Mouse (Mus musculus) limb, embryonic 12.5 days (tissue): ENCODE measurements around the gene Aldh3b3. TPM values are rescaled to one million over a fixed set of nuclear protein-coding genes. Genes with fewer than 3 reads are reported as not detected.

ENCODE experiments used
- ATAC-seq: fragments of 200-750 bp; cut with Nextera tagmentation; 2 replicates; pipeline ENCODE4 v1.8.0; 2017; ENCODE audit warnings: low read depth, moderate TSS enrichment; ENCODE audit not compliant: insufficient number of reproducible peaks, insufficient read depth, low FRiP score, low TSS enrichment
- H3K27ac ChIP-seq: fragments of 300-500 bp; sonication (generic); 2 replicates; pipeline ENCODE4 v1.5.1; 2016; ENCODE audit warnings: mild to moderate bottlenecking, moderate library complexity
- H3K27me3 ChIP-seq: fragments of 300-500 bp; sonication (generic); 2 replicates; pipeline ENCODE4 v1.6.1; 2016; ENCODE audit warnings: mild to moderate bottlenecking, moderate library complexity
- H3K36me3 ChIP-seq: fragments of 300-500 bp; sonication (generic); 2 replicates; pipeline ENCODE4 v1.6.1; 2016; ENCODE audit warnings: mild to moderate bottlenecking, moderate library complexity
- H3K4me1 ChIP-seq: fragments of 300-500 bp; sonication (generic); replicated peaks from 2 replicates; pipeline ENCODE4 v1.6.1; 2016
- H3K4me2 ChIP-seq: fragments of 300-500 bp; sonication (generic); 2 replicates; pipeline ENCODE4 v1.6.1; 2016; ENCODE audit warnings: mild to moderate bottlenecking, moderate library complexity
- H3K4me3 ChIP-seq: fragments of 300-500 bp; sonication (generic); replicated peaks from 2 replicates; pipeline ENCODE4 v1.5.1; 2016; ENCODE audit warnings: mild to moderate bottlenecking
- H3K9ac ChIP-seq: fragments of 300-500 bp; sonication (generic); replicated peaks from 2 replicates; pipeline ENCODE4 v1.6.1; 2016; ENCODE audit warnings: mild to moderate bottlenecking, moderate library complexity
- H3K9me3 ChIP-seq: fragments of 300-500 bp; sonication (generic); 2 replicates; pipeline ENCODE4 v1.6.1; 2016; ENCODE audit warnings: mild to moderate bottlenecking, moderate library complexity
- WGBS: fragments of 180-500 bp; shearing (Covaris S2); methylation state at CpG from one replicate; pipeline ENCODE4 v1.1.7; 2016; 5-methylcytosine and 5-hydroxymethylcytosine counted together
- polyA plus RNA-seq: library from polyadenylated mRNA; unstranded; fragments of >200 nt; fragmentation: Nextera tagmentation; extraction: Ambion mirVana; gene quantifications from 2 replicates; pipeline ENCODE4 v1.2.1, GENCODE M21; 2016

The Aldh3b3 gene
- polyA plus RNA-seq, 1 experiment from 2014 or later, result not detected

DNA sequence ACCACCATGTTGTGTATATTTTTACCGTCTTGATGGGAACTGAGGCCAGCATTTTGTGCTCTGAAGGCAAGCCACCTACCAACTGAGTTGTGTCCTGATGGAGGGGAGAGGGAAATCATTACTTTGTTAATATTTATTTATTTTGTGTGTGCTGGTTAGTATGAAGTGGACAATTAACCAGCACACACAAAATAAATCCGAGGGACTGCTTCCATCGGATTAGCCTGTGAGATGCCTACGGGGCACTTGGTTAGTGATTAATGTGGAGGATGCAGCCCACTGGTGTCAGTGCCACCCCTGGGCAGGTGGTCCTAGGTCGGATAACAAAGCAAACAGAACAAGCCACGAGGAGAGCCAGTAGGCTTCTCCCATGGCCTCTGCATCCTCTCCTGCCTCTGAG, 36.5 kb downstream of the Aldh3b3 start:
- Histone ChIP-seq H3K4me1 (peaks cover 9% of the 10 kb centered on the region), H3K9ac (no peak overlapping the region), H3K4me3 (no peak overlapping the region), H3K4me2 (no peak overlapping the region), H3K9me3 (no peaks in the 10 kb centered on the region), H3K27ac (no peak overlapping the region), H3K27me3 (0 out of 2 replicates have a peak, but pooled peaks cover 8% of the 10 kb centered on the region), H3K36me3 (no peaks in the 10 kb centered on the region)
- no peak for ATAC-seq
- WGBS, result 65% methylated on average over 6 of the region's 6 CpGs

DNA sequence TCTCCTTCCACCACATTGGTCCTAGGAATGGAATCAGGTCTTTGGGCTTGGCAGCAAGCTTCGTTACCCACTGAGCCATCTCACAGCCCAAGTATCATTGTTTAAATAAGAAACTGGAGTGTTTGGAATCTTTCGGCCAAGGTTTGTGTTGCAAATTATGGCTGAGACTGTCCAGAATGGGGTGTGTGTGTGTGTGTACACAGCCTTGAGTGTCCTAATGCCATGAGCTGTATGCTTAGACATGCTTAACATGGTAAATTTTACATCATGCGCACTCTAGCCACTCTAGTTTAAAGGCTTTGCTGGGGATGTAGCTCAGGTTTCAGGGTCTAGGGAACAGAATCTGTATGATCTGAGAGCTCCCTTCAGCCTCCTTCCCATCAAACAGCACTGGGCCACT, 37.1 kb downstream of the Aldh3b3 start:
- no peak for ATAC-seq
- Histone ChIP-seq H3K4me1 (peaks cover 9% of the 10 kb centered on the region), H3K9ac (no peak overlapping the region), H3K4me3 (no peak overlapping the region), H3K4me2 (no peak overlapping the region), H3K27me3 (0 out of 2 replicates have a peak, but pooled peaks cover 8% of the 10 kb centered on the region), H3K36me3 (no peaks in the 10 kb centered on the region), H3K27ac (no peak overlapping the region), H3K9me3 (no peaks in the 10 kb centered on the region)
- 88% methylated on average over 3 of the region's 3 CpGs for WGBS

DNA sequence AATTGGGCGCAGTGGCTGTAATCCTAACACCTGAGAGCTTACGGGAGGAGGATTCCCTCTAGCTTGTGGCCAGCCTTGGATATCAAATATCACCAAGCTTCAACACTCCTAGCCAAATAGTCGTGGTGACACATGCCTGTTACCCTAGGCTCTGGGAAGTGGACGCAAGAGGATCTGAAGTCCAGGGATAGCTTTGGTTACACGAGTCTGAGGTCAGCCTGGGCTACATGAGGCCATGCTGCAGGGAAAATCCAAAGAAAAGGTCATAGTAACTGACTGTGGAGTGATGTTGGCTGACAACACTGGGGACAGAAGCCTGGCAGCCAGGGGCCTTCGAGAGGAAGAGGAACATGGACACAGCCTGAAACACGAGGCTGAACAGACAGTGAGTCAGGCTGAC, 37.7 kb downstream of the Aldh3b3 start:
- Histone ChIP-seq H3K27me3 (0 out of 2 replicates have a peak, but pooled peaks cover 3% of the 10 kb centered on the region), H3K4me3 (no peak overlapping the region), H3K4me2 (no peak overlapping the region), H3K9ac (no peak overlapping the region), H3K36me3 (no peaks in the 10 kb centered on the region), H3K4me1 (peaks cover 13% of the 10 kb centered on the region), H3K9me3 (no peaks in the 10 kb centered on the region), H3K27ac (no peak overlapping the region)
- ATAC-seq, result no peak
- 68% methylated on average over 7 of the region's 7 CpGs for WGBS

DNA sequence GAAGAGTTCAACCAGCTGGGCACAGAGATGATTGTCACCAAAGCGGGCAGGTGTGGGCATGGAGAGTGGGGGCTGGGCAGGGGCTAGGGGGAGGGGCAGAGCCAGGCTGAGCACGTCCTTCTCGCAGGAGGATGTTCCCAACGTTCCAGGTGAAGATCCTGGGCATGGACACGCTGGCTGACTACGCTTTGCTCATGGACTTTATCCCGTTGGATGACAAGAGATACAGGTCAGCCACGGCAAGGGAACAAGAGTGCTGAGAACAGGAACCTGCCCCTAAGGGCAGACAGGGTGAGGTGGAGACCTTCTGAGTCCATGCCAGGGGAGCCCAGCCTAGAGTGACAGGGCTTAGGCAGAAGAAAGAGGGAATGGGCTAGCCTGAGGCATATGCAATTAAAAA, 38.3 kb downstream of the Aldh3b3 start:
- no peaks in the 10 kb centered on the region for H3K36me3 ChIP-seq
- no peak overlapping the region for H3K27ac ChIP-seq
- no peak overlapping the region for H3K4me2 ChIP-seq
- WGBS, result 81% methylated on average over 8 of the region's 8 CpGs
- ATAC-seq, result no peak
- H3K27me3 ChIP-seq, result 0 out of 2 replicates have a peak, but pooled peaks cover 3% of the 10 kb centered on the region
- H3K4me1 ChIP-seq, result peaks cover 18% of the 10 kb centered on the region
- H3K4me3 ChIP-seq, result no peak overlapping the region
- no peaks in the 10 kb centered on the region for H3K9me3 ChIP-seq
- H3K9ac ChIP-seq, result no peak overlapping the region

DNA sequence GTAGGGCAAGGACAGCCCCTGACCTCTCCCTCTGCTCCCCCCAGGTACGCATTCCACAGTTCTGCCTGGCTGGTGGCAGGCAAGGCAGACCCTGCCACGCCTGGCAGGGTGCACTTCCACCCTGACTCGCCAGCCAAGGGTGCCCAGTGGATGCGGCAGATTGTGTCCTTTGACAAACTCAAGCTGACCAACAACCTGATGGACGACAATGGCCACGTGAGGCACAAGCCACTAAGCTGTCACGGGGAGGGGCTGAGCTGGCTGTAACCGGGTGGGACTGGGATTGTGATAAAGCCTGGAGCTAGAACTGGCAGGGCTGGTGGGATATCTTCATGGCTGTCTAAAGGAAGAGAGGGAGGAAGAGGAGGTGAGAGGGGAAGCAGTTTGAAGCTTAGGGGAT, 38.8 kb downstream of the Aldh3b3 start:
- Histone ChIP-seq H3K9me3 (no peaks in the 10 kb centered on the region), H3K4me3 (no peak overlapping the region), H3K4me1 (peaks cover 18% of the 10 kb centered on the region), H3K4me2 (no peak overlapping the region), H3K9ac (no peak overlapping the region), H3K27ac (no peak overlapping the region), H3K27me3 (0 out of 2 replicates have a peak, but pooled peaks cover 3% of the 10 kb centered on the region), H3K36me3 (no peaks in the 10 kb centered on the region)
- no peak for ATAC-seq
- WGBS, result 62% methylated on average over 8 of the region's 8 CpGs

DNA sequence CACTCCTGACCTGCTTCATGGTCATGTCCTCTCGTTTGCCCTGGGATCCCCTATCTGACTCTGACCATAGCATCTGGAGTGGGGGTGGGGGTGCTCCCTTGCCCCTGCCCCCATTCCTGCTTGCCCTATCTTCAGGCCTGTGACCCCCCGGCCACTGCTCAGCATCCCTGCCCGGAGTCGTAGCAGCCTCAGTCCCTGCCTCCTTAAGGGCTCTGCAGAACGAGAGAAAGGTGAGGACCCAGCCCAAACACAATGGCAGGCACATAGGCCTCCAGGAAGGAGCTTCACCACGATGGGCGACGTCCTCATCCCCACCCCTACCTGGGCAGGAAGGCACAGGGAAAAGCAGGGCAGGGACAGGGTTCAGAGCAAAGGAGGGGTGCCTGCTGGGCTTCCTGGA, 39.9 kb downstream of the Aldh3b3 start:
- no peaks in the 10 kb centered on the region for H3K36me3 ChIP-seq
- H3K9me3 ChIP-seq, result no peaks in the 10 kb centered on the region
- 74% methylated on average over 8 of the region's 8 CpGs for WGBS
- no peak for ATAC-seq
- H3K27ac ChIP-seq, result no peak overlapping the region
- 0 out of 2 replicates have a peak, but pooled peaks cover 3% of the 10 kb centered on the region for H3K27me3 ChIP-seq
- no peak overlapping the region for H3K4me2 ChIP-seq
- H3K9ac ChIP-seq, result 0 out of 2 replicates have a peak overlapping the region, but pooled peaks have one; percentile 23
- peaks cover 18% of the 10 kb centered on the region for H3K4me1 ChIP-seq
- H3K4me3 ChIP-seq, result no peak overlapping the region

DNA sequence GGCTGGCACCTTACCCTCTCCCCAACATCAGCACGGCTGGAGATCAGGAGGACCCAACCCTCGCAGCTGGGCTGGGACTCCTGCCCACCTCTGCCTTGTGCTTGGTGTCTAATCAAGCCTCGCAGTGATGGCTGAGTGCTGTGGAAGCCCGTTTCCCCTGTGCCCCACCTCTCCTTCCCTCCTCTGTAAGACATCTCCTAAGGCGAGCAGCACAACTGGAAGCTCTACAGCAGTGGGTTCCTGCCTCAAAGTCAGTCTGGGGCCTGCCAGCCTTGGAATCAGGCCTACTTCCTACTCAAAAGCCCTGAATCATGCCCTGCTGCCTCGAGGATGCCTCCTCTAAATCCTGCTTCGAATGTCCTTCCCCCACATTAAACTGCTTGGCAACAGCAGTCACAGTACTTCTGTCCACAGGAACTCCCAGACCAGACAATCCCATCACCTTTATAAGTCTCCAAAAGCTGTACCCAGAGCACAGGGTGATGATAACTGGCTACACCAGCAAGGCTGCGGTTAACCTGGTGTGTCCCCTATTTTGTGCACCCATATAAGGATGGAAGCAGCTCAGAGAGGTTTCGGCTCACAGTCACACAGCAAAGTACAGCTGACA, 40.8 kb downstream of the Aldh3b3 start:
- Histone ChIP-seq H3K4me3 (peak overlapping the region; percentile 82), H3K4me1 (peaks cover 18% of the 10 kb centered on the region), H3K36me3 (0 out of 2 replicates have a peak, but pooled peaks cover 4% of the 10 kb centered on the region), H3K9me3 (no peaks in the 10 kb centered on the region), H3K27me3 (no peaks in the 10 kb centered on the region), H3K9ac (peak overlapping the region; percentile 47; the same call in 1 of the 2 replicates), H3K4me2 (peak overlapping the region; percentile 84), H3K27ac (no peak overlapping the region)
- no peak for ATAC-seq
- 76% methylated on average over 9 of the region's 9 CpGs for WGBS

DNA sequence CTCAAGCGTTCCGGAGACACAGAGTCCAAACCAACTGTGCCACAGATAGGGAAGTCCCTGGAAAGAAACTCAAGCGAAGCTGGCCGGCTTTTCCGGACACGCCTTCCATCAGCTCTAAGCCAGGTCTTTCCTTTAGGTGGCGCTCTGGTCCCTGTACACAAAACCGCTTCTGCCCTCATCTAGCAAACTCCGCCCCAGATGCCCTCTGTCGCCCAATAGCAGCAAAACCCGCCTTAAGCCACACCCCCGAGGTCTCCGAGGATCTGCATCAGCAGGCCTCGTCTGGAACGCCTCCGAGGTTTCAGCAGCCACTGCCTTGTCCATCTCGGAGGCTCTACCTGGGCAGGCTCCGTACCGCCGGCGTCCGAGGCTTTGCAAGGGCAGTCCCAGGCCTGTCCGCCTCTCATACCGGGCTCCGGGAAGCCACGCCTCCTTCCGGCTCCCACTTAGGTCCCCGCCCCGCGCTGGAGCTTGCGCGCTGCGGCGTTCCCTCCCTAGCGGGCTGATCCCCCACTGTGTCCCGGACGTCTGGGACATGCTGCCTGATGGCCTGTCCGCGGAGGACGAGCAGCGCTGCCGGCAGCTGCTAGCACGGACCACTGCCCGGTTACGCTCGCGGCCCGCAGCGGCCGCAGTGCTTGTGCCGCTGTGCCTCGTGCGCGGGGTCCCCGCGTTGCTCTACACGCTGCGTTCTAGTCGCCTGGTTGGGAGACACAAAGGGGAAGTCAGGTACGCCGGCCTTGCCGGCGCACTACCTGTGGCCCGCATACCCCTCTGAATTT, 41.9 kb downstream of the Aldh3b3 start, which contains the start of the genes Nudt8 and Gm49405:
Gene Nudt8, plus strand, starts transcription at position 462 of the 782 bp plus-strand sequence.
Gene Gm49405, plus strand, starts transcription at position 508 of the 782 bp plus-strand sequence.
- Histone ChIP-seq H3K27me3 (no peaks in the 10 kb centered on the region), H3K27ac (peak within 1 kb of the TSS; percentile 98), H3K4me2 (peak within 1 kb of the TSS; percentile 84), H3K36me3 (peaks cover 13% of the 10 kb centered on the region), H3K9ac (peak within 1 kb of the TSS; percentile 89), H3K4me1 (peaks cover 18% of the 10 kb centered on the region), H3K9me3 (no peaks in the 10 kb centered on the region), H3K4me3 (peak within 1 kb of the TSS; percentile 82)
- peak; percentile 87 for ATAC-seq
- WGBS, result under 1% methylated on average over 64 of the region's 64 CpGs

DNA sequence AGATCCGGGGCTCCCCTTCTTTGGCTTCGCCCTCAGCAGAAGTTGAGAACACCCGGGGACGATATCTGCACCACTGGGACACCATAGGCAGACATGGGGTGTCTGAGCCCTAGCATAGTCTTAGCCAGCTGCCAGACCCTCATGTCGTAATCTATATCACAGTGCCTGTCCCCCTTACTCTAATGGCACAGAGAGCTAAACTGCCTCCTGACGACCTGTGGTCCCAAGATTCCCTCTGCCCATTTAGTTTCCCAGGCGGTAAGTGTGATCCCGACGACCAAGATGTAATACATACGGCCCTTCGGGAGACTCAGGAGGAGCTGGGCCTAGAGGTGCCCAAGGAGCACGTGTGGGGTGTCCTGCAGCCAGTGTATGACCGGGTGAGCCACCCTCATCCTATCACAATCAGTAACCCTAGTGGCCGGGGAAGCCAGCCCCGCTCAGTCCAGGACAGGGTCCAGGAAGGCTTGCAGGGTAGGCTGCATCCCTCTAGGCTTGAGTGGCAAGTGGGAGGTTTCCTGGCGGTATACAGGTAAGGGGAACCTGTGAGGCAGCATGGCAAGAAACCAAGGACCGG, 42.6 kb downstream of the Aldh3b3 start:
- peaks cover 19% of the 10 kb centered on the region for H3K36me3 ChIP-seq
- peak; percentile 20; the same call in 1 of the 2 replicates for ATAC-seq
- peak overlapping the region; percentile 84 for H3K4me2 ChIP-seq
- peak overlapping the region; percentile 89 for H3K9ac ChIP-seq
- peaks cover 14% of the 10 kb centered on the region for H3K4me1 ChIP-seq
- WGBS, result 15% methylated on average over 17 of the region's 17 CpGs
- peak overlapping the region; percentile 98 for H3K27ac ChIP-seq
- H3K9me3 ChIP-seq, result no peaks in the 10 kb centered on the region
- H3K27me3 ChIP-seq, result no peaks in the 10 kb centered on the region
- H3K4me3 ChIP-seq, result peak overlapping the region; percentile 82

DNA sequence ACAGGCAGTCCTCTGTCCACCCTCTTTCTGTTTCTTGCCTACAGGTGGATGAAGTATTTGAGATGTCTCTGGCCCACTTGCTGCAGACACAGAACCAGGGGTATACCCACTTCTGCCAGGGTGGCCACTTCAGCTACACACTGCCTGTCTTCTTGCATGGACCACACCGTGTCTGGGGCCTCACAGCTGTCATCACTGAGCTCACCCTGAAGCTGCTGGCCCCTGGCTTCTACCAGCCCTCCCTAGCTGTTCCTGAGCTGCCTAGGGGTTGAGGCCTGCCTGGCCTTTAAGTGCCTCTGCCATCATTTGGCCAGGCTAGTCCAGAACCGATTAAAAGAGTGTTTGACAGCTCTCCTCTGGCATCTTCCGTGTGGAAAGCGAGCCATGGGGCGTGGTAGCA, 43.3 kb downstream of the Aldh3b3 start:
- peak overlapping the region; percentile 82 for H3K4me3 ChIP-seq
- ATAC-seq, result no peak

DNA sequence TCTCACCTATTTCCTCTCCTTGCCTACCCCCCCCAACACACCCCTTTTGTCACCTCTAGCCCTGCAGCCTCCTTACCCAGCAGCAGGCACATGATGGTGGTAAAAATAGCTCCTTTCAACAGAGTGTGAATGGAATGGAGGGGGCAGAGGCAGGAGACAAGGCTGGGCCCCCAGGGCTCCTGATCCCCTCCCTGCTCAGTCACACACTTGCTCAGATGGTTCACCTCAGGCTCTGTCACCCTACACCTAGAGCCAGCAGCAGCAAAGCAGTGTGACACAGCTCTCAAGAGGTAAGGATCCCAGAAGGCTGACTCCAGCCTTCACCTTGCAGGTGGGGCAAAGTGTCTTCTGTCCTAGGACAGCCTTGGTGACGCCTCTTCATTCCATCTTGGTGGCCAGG, 44.7 kb downstream of the Aldh3b3 start, which contains the start of gene Doc2g:
Gene Doc2g, plus strand, starts transcription at position 202 of the 400 bp plus-strand sequence.
- Histone ChIP-seq H3K4me3 (no peak within 1 kb of the TSS), H3K4me1 (peaks cover 13% of the 10 kb centered on the region), H3K27ac (no peak within 1 kb of the TSS), H3K27me3 (no peaks in the 10 kb centered on the region), H3K9ac (peak within 1 kb of the TSS; percentile 14; the same call in 1 of the 2 replicates), H3K36me3 (peaks cover 40% of the 10 kb centered on the region), H3K4me2 (no peak within 1 kb of the TSS), H3K9me3 (no peaks in the 10 kb centered on the region)
- WGBS, result 82% methylated on average over 1 of the region's 1 CpGs
- no peak for ATAC-seq

More for the DNA sequence above, 43.3 kb downstream of the Aldh3b3 start:
- peak overlapping the region; percentile 84 for H3K4me2 ChIP-seq
- peaks cover 13% of the 10 kb centered on the region for H3K4me1 ChIP-seq
- H3K9ac ChIP-seq, result no peak overlapping the region
- H3K36me3 ChIP-seq, result peaks cover 26% of the 10 kb centered on the region
- no peaks in the 10 kb centered on the region for H3K9me3 ChIP-seq
- 81% methylated on average over 5 of the region's 5 CpGs for whole genome bisulfite sequencing
- no peak overlapping the region for H3K27ac ChIP-seq
- no peaks in the 10 kb centered on the region for H3K27me3 ChIP-seq
